Mouse (Mus musculus) lung, postnatal 0 days (tissue): Measurements from ENCODE around the gene Dnmbp.

Source experiments
- CTCF ChIP-seq: IDR thresholded peaks from 2 replicates; pipeline ENCODE4 v1.5.1; 2016; ENCODE audit warnings: antibody characterized with exemption, mild to moderate bottlenecking
- EP300 ChIP-seq: IDR thresholded peaks from 2 replicates; pipeline ENCODE4 v1.6.1; 2016; ENCODE audit warnings: antibody characterized with exemption, mild to moderate bottlenecking, control low read depth

GRCm38 (mm10) chr19:43847056-43847455 is 92.9 kb downstream of the Dnmbp start:
- TF ChIP-seq CTCF: no peak
- no peak for TF ChIP-seq EP300
